Mouse (Mus musculus) natural killer cell, adult 2 months (primary cell): Measurements from ENCODE around the gene Zmynd8.

Source experiments
- DNase-seq, 2 experiments: peaks; one replicate each; pipeline ENCODE4 v3.0.0; 2022; ENCODE audit warnings: low spot score in 2 of 2

Gene Zmynd8

GRCm38 (mm10) chr2:165860447-165860846 is 38.4 kb downstream of the Zmynd8 start:
- no peak for DNase-seq

- no peak for DNase-seq
These were observed 40.1 kb downstream of the Zmynd8 start for GRCm38 (mm10) chr2:165858453-165859384.

GRCm38 (mm10) chr2:165857841-165858426 is 40.9 kb downstream of the Zmynd8 start:
- DNase-seq = no peak

- DNase-seq = no peak
These were observed 41.4 kb downstream of the Zmynd8 start for GRCm38 (mm10) chr2:165857395-165857831.

GRCm38 (mm10) chr2:165856611-165857200 is 42.1 kb downstream of the Zmynd8 start:
- DNase-seq = no peak

GRCm38 (mm10) chr2:165855641-165856301 is 43.0 kb downstream of the Zmynd8 start:
- no peak for DNase-seq

- peak in 1 of 2 experiments; percentile 21 for DNase-seq
These were observed 44.4 kb downstream of the Zmynd8 start for GRCm38 (mm10) chr2:165854207-165854968.

GRCm38 (mm10) chr2:165852896-165853633 is 45.8 kb downstream of the Zmynd8 start:
- DNase-seq = peak in 1 of 2 experiments; percentile 45

- DNase-seq = peak; percentile 73 to 88
These were observed 46.4 kb downstream of the Zmynd8 start for GRCm38 (mm10) chr2:165852453-165852852.

GRCm38 (mm10) chr2:165851811-165852415 is 46.9 kb downstream of the Zmynd8 start:
- DNase-seq = no peak

- DNase-seq = no peak
These were observed 48.0 kb downstream of the Zmynd8 start for GRCm38 (mm10) chr2:165850826-165851225.

- no peak for DNase-seq
These were observed 49.7 kb downstream of the Zmynd8 start for GRCm38 (mm10) chr2:165849129-165849528.

GRCm38 (mm10) chr2:165846787-165847186 is 52.0 kb downstream of the Zmynd8 start:
- no peak for DNase-seq

GRCm38 (mm10) chr2:165845490-165845889 is 53.3 kb downstream of the Zmynd8 start:
- no peak for DNase-seq

- no peak for DNase-seq
These were observed 55.5 kb downstream of the Zmynd8 start for GRCm38 (mm10) chr2:165843350-165843749.

GRCm38 (mm10) chr2:165842241-165842640 is 56.6 kb downstream of the Zmynd8 start:
- DNase-seq = no peak

GRCm38 (mm10) chr2:165841805-165842204 is 57.0 kb downstream of the Zmynd8 start:
- DNase-seq = no peak

- DNase-seq = no peak
These were observed 58.0 kb downstream of the Zmynd8 start for GRCm38 (mm10) chr2:165840852-165841251.

- no peak for DNase-seq
These were observed 59.5 kb downstream of the Zmynd8 start for GRCm38 (mm10) chr2:165839317-165839652.
